Mouse (Mus musculus): Measurements from ENCODE around the gene Tex2. TPM values are rescaled to one million over a fixed set of nuclear protein-coding genes. Genes with fewer than 3 reads are reported as not detected.
"Not testable (repeated sequence)": the region's sequence is repeated elsewhere in the genome, so short reads cannot be mapped to it uniquely, and the experiment has no call there.

Tex2 gene
- polyA plus RNA-seq, 2 experiments = 8.7 to 10.8 TPM

DNA sequence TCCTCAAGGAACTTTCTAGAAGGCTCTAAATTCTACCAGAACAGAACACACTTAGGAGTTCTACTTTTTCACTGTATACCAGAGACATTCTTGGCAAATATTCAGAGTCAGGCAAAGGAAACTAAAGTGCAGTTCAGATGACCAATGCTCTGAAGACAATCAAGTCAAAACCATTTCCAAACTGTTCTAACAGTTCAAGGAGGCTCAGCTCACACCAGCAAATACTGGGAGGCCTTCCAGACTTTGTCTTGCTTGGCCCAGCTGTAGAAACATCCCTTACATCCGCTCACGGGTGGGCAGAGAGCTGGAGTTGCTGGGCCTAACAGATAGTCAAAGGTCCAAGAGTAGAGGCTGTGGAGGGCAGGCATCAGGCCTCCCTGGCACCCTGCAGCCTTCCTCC is 34.1 kb downstream of the Tex2 start:
- Histone ChIP-seq H3K4me3 (replicated peaks; ENCODE audit: low read length) (no peak overlapping the region), H3K4me1 (ENCODE audit: control insufficient read depth, insufficient read depth, low read length) (no peaks in the 10 kb centered on the region), H3K9ac (ENCODE audit: low read depth, low read length, severe bottlenecking) (no peak overlapping the region), H3K9me3 (ENCODE audit: control insufficient read depth, low read length) (no peaks in the 10 kb centered on the region), H3K4me2 (replicated peaks; ENCODE audit: low read depth, low read length, severe bottlenecking) (no peak overlapping the region), H3K36me3 (ENCODE audit: control insufficient read depth, insufficient read depth, low read length) (no peaks in the 10 kb centered on the region), H3K27ac (replicated peaks; ENCODE audit: low read depth, low read length) (no peak overlapping the region), H3K27me3 (ENCODE audit: control insufficient read depth, insufficient read depth, low read length) (no peaks in the 10 kb centered on the region)
- DNase-seq (ENCODE audit: low spot score) (no peak), ATAC-seq (ENCODE audit: low FRiP score, low read depth) (no peak)
- 85% methylated on average over 2 of the region's 2 CpGs for WGBS
- no peak for TF ChIP-seq POLR2A (IDR thresholded peaks at IDR 0.05; ENCODE audit: borderline replicate concordance, extremely low read depth, insufficient read depth, insufficient read length)

DNA sequence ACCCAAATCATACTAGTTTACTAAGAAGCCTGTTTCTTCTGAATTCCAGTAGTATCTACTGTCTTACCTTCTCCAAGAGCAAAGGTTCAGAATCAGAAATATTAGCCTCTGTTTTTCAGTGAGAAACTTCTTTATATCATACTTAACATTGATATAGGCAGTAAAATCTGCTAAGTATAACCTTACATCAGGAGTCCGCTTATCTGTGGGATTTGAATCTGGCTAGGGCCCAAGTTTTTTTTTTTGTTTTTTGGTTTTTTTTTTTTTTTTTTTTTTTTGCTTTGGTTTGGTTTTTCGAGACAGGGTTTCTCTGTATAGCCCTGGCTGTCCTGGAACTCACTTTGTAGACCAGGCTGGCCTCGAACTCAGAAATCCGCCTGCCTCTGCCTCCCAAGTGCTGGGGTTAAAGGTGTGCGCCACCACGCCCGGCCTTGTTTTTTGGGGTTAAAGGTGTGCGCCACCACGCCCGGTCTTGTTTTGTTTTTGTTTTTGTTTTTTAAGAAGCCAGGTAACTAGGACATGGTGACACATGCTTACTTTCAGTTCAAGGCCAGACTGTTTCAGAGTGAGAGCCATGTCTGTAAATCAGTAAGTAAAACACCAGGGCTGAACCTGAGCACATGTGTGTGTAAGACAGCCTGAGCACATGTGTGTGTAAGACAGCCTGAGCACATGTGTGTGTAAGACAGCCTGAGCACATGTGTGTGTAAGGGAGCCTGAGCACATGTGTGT is 35.4 kb downstream of the Tex2 start:
- 94% methylated on average over 10 of the region's 10 CpGs for WGBS

DNA sequence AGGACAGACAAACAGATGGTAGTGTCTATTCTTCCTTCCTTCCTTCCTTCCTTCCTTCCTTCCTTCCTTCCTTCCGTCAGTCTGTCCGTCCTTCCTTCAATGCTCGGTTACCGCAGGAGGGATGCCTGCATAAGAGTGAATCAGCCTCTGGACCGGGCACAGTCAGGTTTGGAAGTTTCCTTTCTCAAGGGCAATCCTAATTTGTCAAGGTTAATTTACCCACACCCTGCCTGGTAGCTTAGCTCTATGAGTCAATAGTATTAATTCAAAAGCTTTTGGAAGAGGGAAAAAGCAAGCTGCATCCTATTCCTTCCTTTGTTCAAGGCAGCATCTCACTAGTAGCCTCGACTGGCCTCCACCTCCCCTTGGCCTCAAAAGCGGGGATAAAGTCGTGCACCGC is 38.8 kb downstream of the Tex2 start:
- TF ChIP-seq POLR2A (IDR thresholded peaks at IDR 0.05; ENCODE audit: borderline replicate concordance, extremely low read depth, insufficient read depth, insufficient read length) = no peak
- H3K36me3 ChIP-seq (ENCODE audit: control insufficient read depth, insufficient read depth, low read length) = no peaks in the 10 kb centered on the region
- DNase-seq (ENCODE audit: low spot score) (no peak), ATAC-seq (ENCODE audit: low FRiP score, low read depth) (no peak)
- no peak overlapping the region for H3K27ac ChIP-seq (replicated peaks; ENCODE audit: low read depth, low read length)
- 85% methylated on average over 9 of the region's 9 CpGs for WGBS
- no peaks in the 10 kb centered on the region for H3K9me3 ChIP-seq (ENCODE audit: control insufficient read depth, low read length)
- H3K4me2 ChIP-seq (replicated peaks; ENCODE audit: low read depth, low read length, severe bottlenecking) = no peak overlapping the region
- H3K9ac ChIP-seq (ENCODE audit: low read depth, low read length, severe bottlenecking) = no peak overlapping the region
- H3K4me1 ChIP-seq (ENCODE audit: control insufficient read depth, insufficient read depth, low read length) = peaks cover 24% of the 10 kb centered on the region
- H3K27me3 ChIP-seq (ENCODE audit: control insufficient read depth, insufficient read depth, low read length) = no peaks in the 10 kb centered on the region
- H3K4me3 ChIP-seq (replicated peaks; ENCODE audit: low read length) = no peak overlapping the region

More for the DNA sequence above, 35.4 kb downstream of the Tex2 start:
- not testable (repeated sequence) for H3K4me2 ChIP-seq (replicated peaks; ENCODE audit: low read depth, low read length, severe bottlenecking); H3K9ac ChIP-seq (ENCODE audit: low read depth, low read length, severe bottlenecking); ATAC-seq (ENCODE audit: low FRiP score, low read depth); DNase-seq (ENCODE audit: low spot score); H3K27ac ChIP-seq (replicated peaks; ENCODE audit: low read depth, low read length); H3K9me3 ChIP-seq (ENCODE audit: control insufficient read depth, low read length); H3K4me3 ChIP-seq (replicated peaks; ENCODE audit: low read length); H3K36me3 ChIP-seq (ENCODE audit: control insufficient read depth, insufficient read depth, low read length); H3K27me3 ChIP-seq (ENCODE audit: control insufficient read depth, insufficient read depth, low read length)
- H3K4me1 ChIP-seq (ENCODE audit: control insufficient read depth, insufficient read depth, low read length) = peaks cover 13% of the 10 kb centered on the region

DNA sequence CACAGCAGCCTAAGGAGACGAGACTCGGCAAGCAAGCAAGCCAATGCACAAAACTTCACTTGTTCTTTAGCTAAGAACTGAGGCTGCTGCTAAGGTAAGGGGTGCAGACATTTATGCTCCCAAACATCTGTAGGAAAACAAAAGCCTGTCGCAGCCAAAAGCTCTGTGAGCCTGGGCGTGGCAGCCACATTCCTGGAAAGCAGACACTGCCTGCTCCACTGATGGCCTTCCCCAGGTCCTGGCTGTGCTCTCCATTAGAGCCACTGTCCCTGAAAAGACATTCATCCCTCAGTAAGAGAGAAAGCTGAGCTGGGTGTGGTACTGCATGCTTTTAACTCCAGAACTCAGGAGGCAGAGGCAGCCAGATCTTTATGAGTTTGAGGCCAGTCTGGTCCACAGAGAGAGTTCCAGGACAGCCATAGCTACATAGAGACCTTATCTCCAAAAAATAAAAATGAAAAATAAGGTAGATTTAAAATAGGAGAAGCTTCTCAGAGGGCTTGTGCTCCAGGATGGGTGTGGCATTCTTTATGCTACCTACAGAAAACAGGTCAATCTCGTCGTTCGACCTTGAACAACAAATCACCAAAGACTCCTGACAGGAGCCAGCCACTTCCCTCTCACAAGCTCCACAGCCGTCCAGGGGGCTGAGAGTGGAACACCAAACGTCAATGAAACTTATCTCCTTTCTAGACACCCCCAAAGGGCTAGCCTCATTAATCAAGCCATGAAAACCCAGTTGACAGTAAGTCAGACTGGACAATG is 39.6 kb downstream of the Tex2 start:
- Histone ChIP-seq H3K4me1 (ENCODE audit: control insufficient read depth, insufficient read depth, low read length) (peaks cover 24% of the 10 kb centered on the region), H3K4me2 (replicated peaks; ENCODE audit: low read depth, low read length, severe bottlenecking) (no peak overlapping the region), H3K9me3 (ENCODE audit: control insufficient read depth, low read length) (no peaks in the 10 kb centered on the region), H3K9ac (ENCODE audit: low read depth, low read length, severe bottlenecking) (no peak overlapping the region), H3K27ac (replicated peaks; ENCODE audit: low read depth, low read length) (peak overlapping the region; percentile 55; the same call in 1 of the 2 replicates), H3K36me3 (ENCODE audit: control insufficient read depth, insufficient read depth, low read length) (no peaks in the 10 kb centered on the region), H3K4me3 (replicated peaks; ENCODE audit: low read length) (no peak overlapping the region), H3K27me3 (ENCODE audit: control insufficient read depth, insufficient read depth, low read length) (no peaks in the 10 kb centered on the region)
- DNase-seq (ENCODE audit: low spot score) = no peak
- TF ChIP-seq POLR2A (IDR thresholded peaks at IDR 0.05; ENCODE audit: borderline replicate concordance, extremely low read depth, insufficient read depth, insufficient read length) = no peak
- ATAC-seq (ENCODE audit: low FRiP score, low read depth) = no peak
- whole genome bisulfite sequencing = 48% methylated on average over 9 of the region's 9 CpGs

DNA sequence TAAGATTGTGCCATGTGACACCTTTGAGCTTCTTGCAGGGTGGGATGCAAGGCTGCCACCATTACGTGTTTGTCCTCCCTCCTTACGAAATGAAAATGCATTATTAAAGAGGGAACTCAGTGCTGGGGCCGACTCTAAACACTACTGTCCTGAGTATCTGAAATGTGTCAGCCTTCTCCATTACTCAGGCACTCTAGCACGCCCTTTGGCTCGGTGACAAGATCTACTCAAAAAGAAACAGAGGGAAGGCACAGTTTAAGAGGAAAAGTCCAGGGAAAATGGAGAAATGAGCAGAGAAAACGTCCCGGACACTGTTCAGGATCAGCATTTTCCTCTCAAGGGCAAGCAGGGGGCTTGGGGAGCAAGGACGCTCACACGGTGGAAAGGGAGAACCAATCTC is 40.3 kb downstream of the Tex2 start:
- H3K4me1 ChIP-seq (ENCODE audit: control insufficient read depth, insufficient read depth, low read length) = peaks cover 24% of the 10 kb centered on the region
- H3K36me3 ChIP-seq (ENCODE audit: control insufficient read depth, insufficient read depth, low read length) = peaks cover 4% of the 10 kb centered on the region; the same call in 1 of the 2 replicates
- H3K4me3 ChIP-seq (replicated peaks; ENCODE audit: low read length) = no peak overlapping the region
- no peaks in the 10 kb centered on the region for H3K27me3 ChIP-seq (ENCODE audit: control insufficient read depth, insufficient read depth, low read length)
- 49% methylated on average over 9 of the region's 9 CpGs for WGBS
- DNase-seq (ENCODE audit: low spot score) = no peak
- H3K27ac ChIP-seq (replicated peaks; ENCODE audit: low read depth, low read length) = peak overlapping the region; percentile 55; the same call in 1 of the 2 replicates
- no peak for ATAC-seq (ENCODE audit: low FRiP score, low read depth)
- H3K9ac ChIP-seq (ENCODE audit: low read depth, low read length, severe bottlenecking) = no peak overlapping the region
- no peak overlapping the region for H3K4me2 ChIP-seq (replicated peaks; ENCODE audit: low read depth, low read length, severe bottlenecking)
- no peak for TF ChIP-seq POLR2A (IDR thresholded peaks at IDR 0.05; ENCODE audit: borderline replicate concordance, extremely low read depth, insufficient read depth, insufficient read length)
- H3K9me3 ChIP-seq (ENCODE audit: control insufficient read depth, low read length) = no peaks in the 10 kb centered on the region
